Mouse (Mus musculus): ENCODE results near the gene A4galt. TPM values are rescaled to one million over a fixed set of nuclear protein-coding genes. Genes with fewer than 3 reads are reported as not detected.
"Not testable (repeated sequence)": the region's sequence is repeated elsewhere in the genome, so short reads cannot be mapped to it uniquely, and the experiment has no call there.

Gene A4galt
- polyA plus RNA-seq, 1 experiment from 2014 or later = 0.28 TPM

GRCm38 (mm10) chr15:83277451-83277850 is 25.9 kb upstream of the A4galt start:
- Histone ChIP-seq H3K4me1 (ENCODE audit: control insufficient read depth, insufficient read depth, low read length) (no peaks in the 10 kb centered on the region), H3K4me3 (ENCODE audit: low read depth, low read length) (no peak overlapping the region), H3K27ac (replicated peaks; ENCODE audit: low read depth, low read length) (no peak overlapping the region), H3K36me3 (replicated peaks; ENCODE audit: control insufficient read depth, insufficient read depth, low read depth, low read length) (no peaks in the 10 kb centered on the region), H3K9me3 (replicated peaks; ENCODE audit: control insufficient read depth, low read length) (no peaks in the 10 kb centered on the region), H3K27me3 (ENCODE audit: control insufficient read depth, insufficient read depth, low read length) (no peaks in the 10 kb centered on the region), H3K4me2 (ENCODE audit: low read depth, low read length) (no peak overlapping the region), H3K9ac (replicated peaks; ENCODE audit: low read length) (no peak overlapping the region)
- DNase-seq (ENCODE audit: low spot score) = no peak
- no peak for ATAC-seq (replicated peaks; ENCODE audit: insufficient number of reproducible peaks, low FRiP score, low TSS enrichment, low read depth)
- WGBS = 84% methylated on average over 4 of the region's 4 CpGs

DNA sequence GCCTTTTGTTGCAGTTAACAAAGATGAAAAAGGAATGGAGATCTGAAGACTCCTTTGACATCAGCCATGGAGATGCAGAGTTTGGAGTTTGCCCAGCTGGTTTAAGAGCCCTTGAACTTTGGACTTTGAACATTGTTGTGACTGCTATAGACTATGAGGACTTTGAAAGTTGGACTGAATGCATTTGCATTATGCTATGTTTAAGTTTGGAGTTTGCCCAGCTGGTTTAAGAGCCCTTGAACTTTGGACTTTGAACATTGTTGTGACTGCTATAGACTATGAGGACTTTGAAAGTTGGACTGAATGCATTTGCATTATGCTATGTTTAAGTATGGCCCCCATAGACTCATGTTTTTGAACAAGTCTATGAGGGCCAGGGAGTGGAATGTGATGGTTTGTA is 22.7 kb upstream of the A4galt start:
- not testable (repeated sequence) for H3K4me1 ChIP-seq (ENCODE audit: control insufficient read depth, insufficient read depth, low read length); H3K4me2 ChIP-seq (ENCODE audit: low read depth, low read length); H3K4me3 ChIP-seq (ENCODE audit: low read depth, low read length); H3K9ac ChIP-seq (replicated peaks; ENCODE audit: low read length); H3K36me3 ChIP-seq (replicated peaks; ENCODE audit: control insufficient read depth, insufficient read depth, low read depth, low read length); DNase-seq (ENCODE audit: low spot score); H3K27ac ChIP-seq (replicated peaks; ENCODE audit: low read depth, low read length); ATAC-seq (replicated peaks; ENCODE audit: insufficient number of reproducible peaks, low FRiP score, low TSS enrichment, low read depth); H3K27me3 ChIP-seq (ENCODE audit: control insufficient read depth, insufficient read depth, low read length); H3K9me3 ChIP-seq (replicated peaks; ENCODE audit: control insufficient read depth, low read length)

- Histone ChIP-seq H3K4me3 (ENCODE audit: low read depth, low read length) (no peak overlapping the region), H3K4me1 (ENCODE audit: control insufficient read depth, insufficient read depth, low read length) (no peaks in the 10 kb centered on the region), H3K27me3 (ENCODE audit: control insufficient read depth, insufficient read depth, low read length) (no peaks in the 10 kb centered on the region), H3K9ac (replicated peaks; ENCODE audit: low read length) (no peak overlapping the region), H3K4me2 (ENCODE audit: low read depth, low read length) (no peak overlapping the region), H3K27ac (replicated peaks; ENCODE audit: low read depth, low read length) (no peak overlapping the region), H3K9me3 (replicated peaks; ENCODE audit: control insufficient read depth, low read length) (no peaks in the 10 kb centered on the region), H3K36me3 (replicated peaks; ENCODE audit: control insufficient read depth, insufficient read depth, low read depth, low read length) (no peaks in the 10 kb centered on the region)
- 94% methylated on average over 2 of the region's 2 CpGs for WGBS
- no peak for DNase-seq (ENCODE audit: low spot score)
- ATAC-seq (replicated peaks; ENCODE audit: insufficient number of reproducible peaks, low FRiP score, low TSS enrichment, low read depth) = no peak
Observed at GRCm38 (mm10) chr15:83273017-83273416, 21.4 kb upstream of the A4galt start.

GRCm38 (mm10) chr15:83271221-83271620 is 19.6 kb upstream of the A4galt start:
- not testable (repeated sequence) for ATAC-seq (replicated peaks; ENCODE audit: insufficient number of reproducible peaks, low FRiP score, low TSS enrichment, low read depth); H3K4me2 ChIP-seq (ENCODE audit: low read depth, low read length); H3K9ac ChIP-seq (replicated peaks; ENCODE audit: low read length); H3K36me3 ChIP-seq (replicated peaks; ENCODE audit: control insufficient read depth, insufficient read depth, low read depth, low read length); H3K4me3 ChIP-seq (ENCODE audit: low read depth, low read length); H3K27ac ChIP-seq (replicated peaks; ENCODE audit: low read depth, low read length); H3K9me3 ChIP-seq (replicated peaks; ENCODE audit: control insufficient read depth, low read length); H3K27me3 ChIP-seq (ENCODE audit: control insufficient read depth, insufficient read depth, low read length); DNase-seq (ENCODE audit: low spot score); H3K4me1 ChIP-seq (ENCODE audit: control insufficient read depth, insufficient read depth, low read length)
- 22% methylated on average over 9 of the region's 9 CpGs for WGBS

DNA sequence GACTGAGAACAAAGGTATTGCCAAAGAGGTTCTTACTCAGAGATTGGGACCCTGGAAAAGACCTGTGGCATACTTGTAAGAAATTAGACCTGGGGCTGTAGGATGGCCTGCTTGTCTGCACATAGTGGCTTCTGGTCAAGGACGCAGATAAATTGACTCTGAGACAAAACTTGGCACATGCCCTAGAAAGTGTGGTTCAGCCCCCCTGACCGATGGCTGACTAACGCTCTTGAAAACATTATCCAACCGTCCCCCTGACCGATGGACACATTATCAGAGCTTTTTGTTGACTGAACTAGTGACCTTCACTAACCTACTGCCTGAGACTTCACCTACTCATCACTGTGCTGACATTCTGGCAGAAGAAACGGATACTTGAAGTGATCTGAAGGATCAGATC is 18.4 kb upstream of the A4galt start:
- H3K27me3 ChIP-seq (ENCODE audit: control insufficient read depth, insufficient read depth, low read length); ATAC-seq (replicated peaks; ENCODE audit: insufficient number of reproducible peaks, low FRiP score, low TSS enrichment, low read depth); H3K9me3 ChIP-seq (replicated peaks; ENCODE audit: control insufficient read depth, low read length); H3K4me3 ChIP-seq (ENCODE audit: low read depth, low read length); H3K36me3 ChIP-seq (replicated peaks; ENCODE audit: control insufficient read depth, insufficient read depth, low read depth, low read length); DNase-seq (ENCODE audit: low spot score); H3K9ac ChIP-seq (replicated peaks; ENCODE audit: low read length); H3K4me2 ChIP-seq (ENCODE audit: low read depth, low read length); H3K27ac ChIP-seq (replicated peaks; ENCODE audit: low read depth, low read length); H3K4me1 ChIP-seq (ENCODE audit: control insufficient read depth, insufficient read depth, low read length): not testable (repeated sequence)
- WGBS = 92% methylated on average over 6 of the region's 6 CpGs

DNA sequence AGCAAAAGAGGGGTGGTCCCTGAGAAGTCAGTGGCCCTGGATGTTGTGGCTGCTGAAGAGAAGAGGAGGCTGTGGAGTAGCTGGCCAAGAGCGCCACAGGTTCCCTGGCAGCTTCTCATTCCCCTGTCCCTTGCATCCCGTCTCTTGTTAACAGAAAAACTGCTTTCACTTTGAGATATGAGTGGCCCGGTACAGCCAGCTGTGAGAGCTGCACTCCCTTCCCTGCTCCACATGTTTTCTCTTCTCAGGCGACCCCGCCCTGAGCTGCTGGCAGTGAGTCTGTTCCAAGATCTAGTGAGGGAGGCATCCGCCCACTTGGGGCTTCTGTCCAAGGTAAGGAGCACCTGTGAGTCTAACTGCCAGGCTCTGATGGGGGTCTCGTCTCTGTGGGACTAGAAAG is 16.9 kb upstream of the A4galt start:
- WGBS = 71% methylated on average over 6 of the region's 7 CpGs
- not testable (repeated sequence) for DNase-seq (ENCODE audit: low spot score); H3K4me1 ChIP-seq (ENCODE audit: control insufficient read depth, insufficient read depth, low read length); H3K9ac ChIP-seq (replicated peaks; ENCODE audit: low read length); H3K27ac ChIP-seq (replicated peaks; ENCODE audit: low read depth, low read length); ATAC-seq (replicated peaks; ENCODE audit: insufficient number of reproducible peaks, low FRiP score, low TSS enrichment, low read depth); H3K4me3 ChIP-seq (ENCODE audit: low read depth, low read length); H3K4me2 ChIP-seq (ENCODE audit: low read depth, low read length); H3K27me3 ChIP-seq (ENCODE audit: control insufficient read depth, insufficient read depth, low read length); H3K9me3 ChIP-seq (replicated peaks; ENCODE audit: control insufficient read depth, low read length); H3K36me3 ChIP-seq (replicated peaks; ENCODE audit: control insufficient read depth, insufficient read depth, low read depth, low read length)

GRCm38 (mm10) chr15:83265269-83265668 is 13.7 kb upstream of the A4galt start:
- no peaks in the 10 kb centered on the region for H3K9me3 ChIP-seq (replicated peaks; ENCODE audit: control insufficient read depth, low read length)
- ATAC-seq (replicated peaks; ENCODE audit: insufficient number of reproducible peaks, low FRiP score, low TSS enrichment, low read depth) (no peak), DNase-seq (ENCODE audit: low spot score) (no peak)
- no peak overlapping the region for H3K27ac ChIP-seq (replicated peaks; ENCODE audit: low read depth, low read length)
- no peak overlapping the region for H3K4me2 ChIP-seq (ENCODE audit: low read depth, low read length)
- H3K4me1 ChIP-seq (ENCODE audit: control insufficient read depth, insufficient read depth, low read length) = no peaks in the 10 kb centered on the region
- H3K27me3 ChIP-seq (ENCODE audit: control insufficient read depth, insufficient read depth, low read length) = no peaks in the 10 kb centered on the region
- 21% methylated on average over 1 of the region's 1 CpGs for WGBS
- H3K4me3 ChIP-seq (ENCODE audit: low read depth, low read length) = no peak overlapping the region
- H3K36me3 ChIP-seq (replicated peaks; ENCODE audit: control insufficient read depth, insufficient read depth, low read depth, low read length) = no peaks in the 10 kb centered on the region
- no peak overlapping the region for H3K9ac ChIP-seq (replicated peaks; ENCODE audit: low read length)

- H3K4me2 ChIP-seq (ENCODE audit: low read depth, low read length) = no peak overlapping the region
- WGBS = 77% methylated on average over 5 of the region's 5 CpGs
- no peak for ATAC-seq (replicated peaks; ENCODE audit: insufficient number of reproducible peaks, low FRiP score, low TSS enrichment, low read depth)
Observed at GRCm38 (mm10) chr15:83263405-83263804, 11.8 kb upstream of the A4galt start.

More at GRCm38 (mm10) chr15:83263405-83263804, 11.8 kb upstream of the A4galt start:
- Histone ChIP-seq H3K4me3 (ENCODE audit: low read depth, low read length) (no peak overlapping the region), H3K9me3 (replicated peaks; ENCODE audit: control insufficient read depth, low read length) (no peaks in the 10 kb centered on the region), H3K27me3 (ENCODE audit: control insufficient read depth, insufficient read depth, low read length) (no peaks in the 10 kb centered on the region), H3K36me3 (replicated peaks; ENCODE audit: control insufficient read depth, insufficient read depth, low read depth, low read length) (no peaks in the 10 kb centered on the region), H3K9ac (replicated peaks; ENCODE audit: low read length) (no peak overlapping the region), H3K27ac (replicated peaks; ENCODE audit: low read depth, low read length) (no peak overlapping the region), H3K4me1 (ENCODE audit: control insufficient read depth, insufficient read depth, low read length) (no peaks in the 10 kb centered on the region)
- DNase-seq (ENCODE audit: low spot score) = no peak

Measured in embryonic facial prominence, embryonic 11.5 days (tissue).